Mouse (Mus musculus) megakaryocyte, embryonic 14.5 days (primary cell): ENCODE measurements at regions not wholly inside any gene's neighbourhood (a gene's known extent, or its start where the extent isn't known, plus 50 kb on each side); places are given as distances from the start of the nearest gene placed in this dataset.

Source experiments
- FLI1 ChIP-seq: IDR thresholded peaks from 2 replicates; pipeline ENCODE4 v1.6.1; 2012; ENCODE audit warnings: low read length, inconsistent platforms, mixed read lengths
- GATA1 ChIP-seq: IDR thresholded peaks from 3 replicates; pipeline ENCODE4 v1.6.1; 2012; ENCODE audit warnings: mixed read lengths, low read length, inconsistent platforms, borderline replicate concordance

GRCm38 (mm10) chr2:103209056-103209455 is 94.0 kb downstream of the Ehf start:
- TF ChIP-seq FLI1 (no peak), GATA1 (no peak)
